Mouse (Mus musculus) embryonic fibroblast, embryonic 13.5 days (primary cell): ENCODE results near the gene Cpa5.

Source experiments
- CTCF ChIP-seq: IDR thresholded peaks from 2 replicates; pipeline ENCODE4 v1.5.1; 2011; ENCODE audit warnings: mild to moderate bottlenecking, control low read depth, low read length, moderate library complexity, borderline replicate concordance; ENCODE audit not compliant: insufficient read depth
- POLR2A ChIP-seq: IDR thresholded peaks from 2 replicates; pipeline ENCODE4 v1.6.1; 2011; ENCODE audit warnings: low read depth, mild to moderate bottlenecking, control low read depth, low read length, moderate library complexity

DNA sequence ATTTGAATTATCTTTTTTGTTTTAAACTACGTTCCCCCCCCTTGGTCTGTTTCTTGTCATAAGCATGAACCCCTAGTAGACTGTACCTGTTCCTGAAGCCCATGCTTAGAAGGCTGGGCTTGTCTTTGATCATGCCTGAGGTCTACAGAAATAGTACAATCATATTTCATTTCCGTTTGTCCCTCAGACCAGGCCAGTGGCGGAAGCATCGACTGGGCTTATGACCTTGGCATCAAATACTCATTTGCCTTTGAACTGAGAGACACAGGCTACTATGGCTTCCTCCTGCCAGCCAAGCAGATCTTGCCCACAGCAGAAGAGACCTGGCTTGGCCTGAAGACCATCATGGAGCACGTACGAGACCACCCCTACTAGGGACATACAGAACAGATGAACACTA, 46.8 kb upstream of the Cpa5 start:
- TF ChIP-seq POLR2A (no peak), CTCF (no peak)
